Mouse (Mus musculus) cortical plate, adult 2 months (tissue): Measurements from ENCODE around the gene Gm11011.

Experiments used
- CTCF ChIP-seq: fragments of 200-500 bp; IDR thresholded peaks from 2 replicates; pipeline ENCODE4 v1.5.1; 2011; ENCODE audit warnings: mild to moderate bottlenecking, control low read depth, low read length; ENCODE audit not compliant: insufficient read depth; ENCODE audit errors: extremely low read depth
- POLR2A ChIP-seq: fragments of 200-500 bp; IDR thresholded peaks from 2 replicates; pipeline ENCODE4 v1.6.1; 2011; ENCODE audit warnings: mild to moderate bottlenecking, low read length, control low read depth; ENCODE audit not compliant: insufficient read depth; ENCODE audit errors: extremely low read depth

- TF ChIP-seq CTCF, result no peak
- no peak for TF ChIP-seq POLR2A
Observed at GRCm38 (mm10) chr2:169636414-169636813, 48.9 kb upstream of the Gm11011 start.
